Mouse (Mus musculus) midbrain, embryonic 15.5 days (tissue): ENCODE results near the gene Foxd2. TPM values are rescaled to one million over a fixed set of nuclear protein-coding genes. Genes with fewer than 3 reads are reported as not detected.

Experiments
- ATAC-seq: fragments of 200-750 bp; cut with Nextera tagmentation; replicated peaks from 2 replicates; pipeline ENCODE4 v1.8.0; 2017; ENCODE audit warnings: moderate TSS enrichment
- H3K27ac ChIP-seq: fragments of 300-500 bp; sonication (generic); 2 replicates; pipeline ENCODE4 v1.5.1; 2015; ENCODE audit warnings: mild to moderate bottlenecking, inconsistent platforms
- H3K27me3 ChIP-seq: fragments of 300-500 bp; sonication (generic); replicated peaks from 2 replicates; pipeline ENCODE4 v1.6.1; 2015; ENCODE audit warnings: inconsistent platforms
- H3K36me3 ChIP-seq: fragments of 300-500 bp; sonication (generic); replicated peaks from 2 replicates; pipeline ENCODE4 v1.6.1; 2015; ENCODE audit warnings: inconsistent platforms
- H3K4me1 ChIP-seq: fragments of 300-500 bp; sonication (generic); 2 replicates; pipeline ENCODE4 v1.6.1; 2015; ENCODE audit warnings: inconsistent platforms
- H3K4me2 ChIP-seq: fragments of 300-500 bp; sonication (generic); 2 replicates; pipeline ENCODE4 v1.6.1; 2015; ENCODE audit warnings: inconsistent platforms, mild to moderate bottlenecking, moderate library complexity
- H3K4me3 ChIP-seq: fragments of 300-500 bp; sonication (generic); 2 replicates; pipeline ENCODE4 v1.5.1; 2015; ENCODE audit warnings: mild to moderate bottlenecking, inconsistent platforms
- H3K9ac ChIP-seq: fragments of 300-500 bp; sonication (generic); 2 replicates; pipeline ENCODE4 v1.6.1; 2015; ENCODE audit warnings: mild to moderate bottlenecking, inconsistent platforms
- H3K9me3 ChIP-seq: fragments of 300-500 bp; sonication (generic); 2 replicates; pipeline ENCODE4 v1.6.1; 2016; ENCODE audit warnings: inconsistent platforms
- WGBS: fragments of 180-500 bp; shearing (Covaris S2); methylation state at CpG from one replicate; pipeline ENCODE4 v1.1.7; 2015; ENCODE audit warnings: mixed read lengths; 5-methylcytosine and 5-hydroxymethylcytosine counted together
- polyA plus RNA-seq: library from polyadenylated mRNA; unstranded; fragments of >200 nt; fragmentation: Nextera tagmentation; extraction: Ambion mirVana; gene quantifications from 2 replicates; pipeline ENCODE4 v1.2.1, GENCODE M21; 2015

The Foxd2 gene
- polyA plus RNA-seq, 1 experiment from 2014 or later, result 0.46 TPM

DNA sequence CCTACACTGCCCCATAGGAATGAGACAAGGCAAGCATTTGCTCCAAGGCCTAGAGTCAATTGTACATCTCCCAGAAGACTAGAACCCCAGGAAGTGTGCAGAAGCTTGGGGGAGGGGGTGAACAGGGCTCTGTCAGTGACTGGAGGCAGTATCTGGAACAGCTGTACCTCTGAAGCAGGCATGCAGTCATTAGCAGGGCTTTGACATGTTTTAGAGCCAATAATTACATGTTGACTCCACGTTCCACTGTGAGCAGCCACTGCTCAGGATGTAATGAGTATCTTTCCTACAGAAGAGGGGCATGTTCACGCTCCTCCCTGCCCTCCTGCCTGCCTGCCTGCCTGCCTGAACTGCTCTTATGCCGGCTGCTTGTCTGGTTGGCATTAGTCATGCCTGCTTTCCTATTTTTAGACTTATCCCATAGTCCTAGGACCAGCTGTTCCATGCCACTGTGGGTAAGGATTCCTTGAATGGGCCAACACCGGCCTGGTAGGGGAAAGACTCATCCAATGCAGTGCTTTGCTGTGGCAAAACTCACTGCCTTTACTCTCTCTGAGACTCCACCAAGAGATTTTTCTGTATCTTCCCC, 28.9 kb upstream of the Foxd2 start:
- no peak overlapping the region for H3K4me3 ChIP-seq
- H3K4me2 ChIP-seq, result no peak overlapping the region
- WGBS, result 52% methylated on average over 4 of the region's 4 CpGs
- no peak overlapping the region for H3K27ac ChIP-seq
- H3K9me3 ChIP-seq, result no peaks in the 10 kb centered on the region
- no peak for ATAC-seq
- H3K4me1 ChIP-seq, result no peaks in the 10 kb centered on the region
- H3K9ac ChIP-seq, result no peak overlapping the region
- H3K27me3 ChIP-seq, result 0 out of 2 replicates have a peak, but pooled peaks cover 3% of the 10 kb centered on the region
- H3K36me3 ChIP-seq, result no peaks in the 10 kb centered on the region

DNA sequence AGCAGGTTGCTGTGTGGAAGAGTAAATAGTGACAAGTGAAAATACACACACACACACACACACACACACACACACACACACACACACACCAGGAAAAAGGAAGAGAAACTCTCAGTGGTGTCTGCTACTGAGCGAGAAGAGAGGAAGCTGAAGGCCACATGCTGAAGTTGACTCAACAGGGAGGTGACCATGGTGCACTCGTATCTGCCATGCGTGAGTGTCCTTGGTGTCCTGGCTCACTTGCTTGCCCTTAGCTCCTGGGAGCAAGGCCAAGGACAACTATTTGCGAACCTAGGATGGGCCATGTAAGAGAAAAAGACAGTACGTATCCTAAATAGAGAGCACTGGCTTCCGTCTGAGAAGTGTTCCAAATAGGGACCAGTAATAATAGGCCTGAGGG, 25.5 kb upstream of the Foxd2 start:
- H3K27ac ChIP-seq, result no peak overlapping the region
- no peak for ATAC-seq
- H3K4me2 ChIP-seq, result no peak overlapping the region
- 86% methylated on average over 6 of the region's 6 CpGs for WGBS
- H3K9me3 ChIP-seq, result no peaks in the 10 kb centered on the region
- peaks cover 7% of the 10 kb centered on the region for H3K27me3 ChIP-seq
- no peaks in the 10 kb centered on the region for H3K36me3 ChIP-seq
- no peak overlapping the region for H3K4me3 ChIP-seq
- H3K4me1 ChIP-seq, result no peaks in the 10 kb centered on the region
- H3K9ac ChIP-seq, result no peak overlapping the region

DNA sequence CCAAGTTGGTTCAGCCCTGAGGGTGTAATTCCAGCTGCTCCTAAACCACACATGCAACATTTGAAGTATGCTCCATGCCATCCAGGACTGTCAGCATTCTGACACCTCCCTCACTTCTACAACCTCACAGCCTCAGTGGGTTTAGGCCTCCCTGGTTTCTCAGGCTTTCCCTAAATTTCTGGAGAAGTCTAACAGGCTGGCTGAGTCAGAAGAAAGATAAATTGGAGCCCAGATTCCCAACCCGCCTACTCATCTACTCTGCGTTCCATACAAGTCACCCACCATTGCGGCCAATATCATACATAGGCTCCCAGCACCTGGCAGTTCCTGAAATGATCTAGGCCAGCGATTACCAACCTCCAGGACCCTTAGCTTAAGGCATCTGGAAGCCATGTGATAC, 24.1 kb upstream of the Foxd2 start:
- Histone ChIP-seq H3K36me3 (no peaks in the 10 kb centered on the region), H3K27me3 (peaks cover 17% of the 10 kb centered on the region), H3K4me1 (no peaks in the 10 kb centered on the region), H3K27ac (no peak overlapping the region), H3K9me3 (no peaks in the 10 kb centered on the region), H3K9ac (no peak overlapping the region), H3K4me2 (no peak overlapping the region), H3K4me3 (no peak overlapping the region)
- 86% methylated on average over 4 of the region's 4 CpGs for WGBS
- ATAC-seq, result no peak

DNA sequence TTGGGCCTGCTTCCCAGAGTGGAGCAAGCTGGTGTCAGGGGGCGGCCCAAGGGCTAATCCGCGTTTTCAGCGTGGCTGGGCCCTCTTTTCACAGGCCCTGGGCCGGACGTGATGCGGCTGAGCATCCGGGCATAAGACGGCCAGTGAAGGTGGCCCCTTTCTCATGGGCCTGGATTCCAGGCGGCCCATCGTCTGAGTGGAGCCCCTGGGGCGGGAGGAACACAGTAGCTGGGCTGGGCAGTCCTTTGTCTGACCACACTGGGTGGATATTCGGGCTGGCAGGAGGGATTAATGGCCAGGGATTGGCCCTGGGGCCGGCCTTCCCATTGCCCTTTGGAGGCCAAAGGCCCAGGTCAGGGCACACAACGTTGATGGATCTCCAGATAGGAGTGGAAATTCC, 20.5 kb upstream of the Foxd2 start:
- whole genome bisulfite sequencing, result 13% methylated on average over 15 of the region's 15 CpGs

DNA sequence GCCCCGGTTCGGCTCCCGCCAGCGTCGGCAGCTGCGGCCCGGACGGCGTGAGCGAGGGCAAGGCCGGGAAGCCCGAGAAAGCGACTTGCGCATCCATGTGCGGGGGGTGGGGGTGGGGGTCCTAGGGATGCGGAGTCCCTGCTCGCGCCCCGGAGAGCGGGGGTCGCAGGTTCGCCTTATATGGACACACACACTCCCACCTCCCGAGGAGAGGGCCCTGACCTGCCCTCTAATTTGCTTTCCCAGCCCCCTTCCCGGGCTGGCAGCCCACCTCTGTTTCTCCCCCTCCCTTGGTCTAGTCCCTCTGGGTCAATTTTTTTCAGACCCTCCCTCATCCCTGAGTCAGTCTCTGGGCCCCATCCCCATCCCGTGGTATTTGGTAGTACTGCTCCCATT, 17.2 kb upstream of the Foxd2 start, which contains the start of gene Foxe3:
Gene Foxe3 (minus strand): TSS at position 97 of the 396 bp plus-strand sequence.
- no peaks in the 10 kb centered on the region for H3K9me3 ChIP-seq
- no peak within 1 kb of the TSS for H3K27ac ChIP-seq
- peaks cover 12% of the 10 kb centered on the region for H3K4me1 ChIP-seq
- H3K4me3 ChIP-seq, result peak within 1 kb of the TSS; percentile 40
- peak within 1 kb of the TSS; percentile 66 for H3K4me2 ChIP-seq
- H3K9ac ChIP-seq, result peak within 1 kb of the TSS; percentile 15; the same call in 1 of the 2 replicates
- WGBS, result 1% methylated on average over 25 of the region's 25 CpGs
- peaks cover 82% of the 10 kb centered on the region for H3K27me3 ChIP-seq
- ATAC-seq, result no peak
- no peaks in the 10 kb centered on the region for H3K36me3 ChIP-seq

More for the DNA sequence above, 20.5 kb upstream of the Foxd2 start:
- Histone ChIP-seq H3K9ac (no peak overlapping the region), H3K9me3 (no peaks in the 10 kb centered on the region), H3K4me3 (no peak overlapping the region), H3K27ac (no peak overlapping the region), H3K27me3 (peaks cover 53% of the 10 kb centered on the region), H3K36me3 (no peaks in the 10 kb centered on the region), H3K4me2 (no peak overlapping the region), H3K4me1 (peaks cover 12% of the 10 kb centered on the region)
- ATAC-seq, result no peak; the same call in 1 of the 2 replicates

DNA sequence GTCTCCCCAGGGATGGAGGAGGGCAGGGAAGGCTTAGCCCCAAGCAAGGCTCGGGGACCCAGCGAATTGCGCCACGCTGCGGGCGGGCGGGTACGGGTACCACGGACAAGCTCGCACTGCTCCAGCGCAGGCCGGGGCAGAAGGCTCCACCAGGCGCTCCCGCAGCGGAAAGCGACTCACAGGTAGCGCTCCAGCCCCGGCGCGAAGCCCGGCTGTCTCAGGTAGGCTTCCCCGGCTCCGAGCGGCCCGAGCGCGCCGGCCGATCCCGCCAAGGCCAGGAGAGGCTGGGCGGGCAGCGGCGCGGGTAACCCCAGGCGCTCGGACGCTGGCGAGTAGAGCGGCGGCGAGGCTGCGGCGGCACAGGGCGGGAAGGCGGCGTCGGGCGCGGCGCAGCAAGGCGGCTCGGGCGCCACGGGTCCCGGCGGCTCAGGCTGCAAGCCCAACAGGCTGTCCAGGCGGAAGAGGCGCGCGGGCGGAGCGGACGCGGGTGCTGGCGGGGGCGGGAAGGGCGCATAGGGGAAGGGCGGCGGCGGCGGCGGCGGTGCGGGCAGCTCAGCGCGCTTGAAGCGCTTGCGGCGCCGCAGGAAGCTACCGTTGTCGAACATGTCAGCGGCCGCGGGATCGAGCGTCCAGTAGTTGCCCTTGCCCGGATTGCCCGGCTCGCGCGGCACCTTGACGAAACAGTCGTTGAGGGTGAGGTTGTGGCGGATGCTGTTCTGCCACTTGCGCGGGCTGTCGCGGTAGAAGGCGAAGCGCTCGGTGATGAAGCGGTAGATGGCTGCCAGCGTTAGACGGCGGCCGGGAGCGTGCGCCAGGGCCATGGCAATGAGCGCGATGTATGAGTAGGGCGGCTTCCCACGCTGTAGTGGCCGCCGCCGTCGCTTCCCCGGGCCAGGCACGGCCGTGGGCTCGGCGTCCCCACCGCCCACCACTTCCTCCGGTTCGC, 16.6 kb upstream of the Foxd2 start:
- peak overlapping the region; percentile 15; the same call in 1 of the 2 replicates for H3K9ac ChIP-seq
- H3K27me3 ChIP-seq, result peaks cover 84% of the 10 kb centered on the region
- H3K4me2 ChIP-seq, result peak overlapping the region; percentile 66
- no peaks in the 10 kb centered on the region for H3K9me3 ChIP-seq
- H3K4me1 ChIP-seq, result peaks cover 12% of the 10 kb centered on the region
- H3K27ac ChIP-seq, result no peak overlapping the region
- H3K36me3 ChIP-seq, result no peaks in the 10 kb centered on the region
- WGBS, result under 1% methylated on average over 118 of the region's 125 CpGs
- peak; percentile 71 for ATAC-seq
- peak overlapping the region; percentile 40 for H3K4me3 ChIP-seq

DNA sequence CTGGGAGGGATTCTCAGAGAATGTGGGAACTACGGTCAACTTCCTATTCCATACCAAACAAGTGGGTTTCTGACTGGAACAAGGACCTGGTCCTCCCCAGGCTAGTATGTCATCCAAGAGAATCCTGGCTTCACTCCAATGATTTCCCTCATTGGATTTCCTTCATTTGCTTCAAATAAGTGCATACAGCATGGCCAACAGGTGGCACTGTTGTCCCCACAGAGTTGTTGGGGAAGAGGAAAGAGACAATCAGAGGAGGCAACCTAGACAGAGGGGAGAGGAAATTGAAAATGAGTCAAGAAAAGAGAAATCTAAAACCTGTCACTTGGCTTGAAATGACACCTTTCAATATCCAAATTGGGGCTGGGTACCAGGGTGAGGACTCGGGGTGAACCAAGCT, 8.4 kb upstream of the Foxd2 start:
- ATAC-seq, result no peak
- 48% methylated on average over 2 of the region's 2 CpGs for WGBS
- no peak overlapping the region for H3K9ac ChIP-seq

DNA sequence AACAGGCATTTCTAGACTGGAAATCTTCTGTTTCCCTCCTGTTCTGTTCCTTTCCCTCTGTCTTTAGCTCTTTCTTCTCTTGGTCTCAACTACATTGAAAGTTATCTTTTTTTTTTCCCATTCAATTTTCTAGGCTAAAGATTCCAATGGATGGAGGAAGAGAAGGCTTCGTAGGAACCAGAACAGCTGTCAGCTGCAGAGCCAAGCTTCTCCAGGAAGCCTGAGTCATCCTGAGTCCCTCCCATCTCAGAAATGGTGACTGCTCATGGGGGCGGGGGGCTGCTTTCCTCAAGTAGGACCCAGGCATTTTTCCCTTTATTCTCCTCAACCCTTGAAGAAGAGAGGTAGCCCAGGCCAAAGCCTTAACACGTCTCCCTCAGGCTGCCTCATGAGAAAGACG, 7.4 kb upstream of the Foxd2 start:
- no peak overlapping the region for H3K4me3 ChIP-seq
- H3K4me1 ChIP-seq, result no peaks in the 10 kb centered on the region
- no peak overlapping the region for H3K27ac ChIP-seq
- no peak for ATAC-seq
- H3K9me3 ChIP-seq, result no peaks in the 10 kb centered on the region
- no peaks in the 10 kb centered on the region for H3K36me3 ChIP-seq
- peaks cover 79% of the 10 kb centered on the region for H3K27me3 ChIP-seq
- WGBS, result 37% methylated on average over 4 of the region's 4 CpGs
- no peak overlapping the region for H3K9ac ChIP-seq
- no peak overlapping the region for H3K4me2 ChIP-seq

More for the DNA sequence above, 8.4 kb upstream of the Foxd2 start:
- Histone ChIP-seq H3K27ac (no peak overlapping the region), H3K27me3 (peaks cover 78% of the 10 kb centered on the region), H3K4me1 (no peaks in the 10 kb centered on the region), H3K4me3 (no peak overlapping the region), H3K9me3 (no peaks in the 10 kb centered on the region), H3K4me2 (no peak overlapping the region), H3K36me3 (no peaks in the 10 kb centered on the region)

DNA sequence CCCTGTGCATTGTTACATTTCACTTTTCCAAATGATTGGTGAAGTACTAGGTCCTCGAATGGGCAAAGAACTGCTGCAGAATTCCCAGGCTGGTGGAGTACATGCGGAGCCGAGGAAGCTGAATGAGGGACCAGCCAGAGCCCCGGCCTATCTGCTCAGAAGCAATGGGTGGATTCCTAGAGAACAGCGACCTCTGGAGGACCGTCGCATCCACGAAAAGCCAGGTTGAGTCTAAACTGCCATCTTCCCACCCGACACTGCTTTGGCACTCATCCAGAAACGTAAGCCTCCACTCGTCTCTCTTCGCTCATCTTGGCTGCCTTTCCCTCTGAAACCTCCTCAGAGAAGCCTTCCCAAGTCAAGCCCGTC, 4.9 kb upstream of the Foxd2 start:
- Histone ChIP-seq H3K9me3 (no peaks in the 10 kb centered on the region), H3K27me3 (peaks cover 90% of the 10 kb centered on the region), H3K4me3 (no peak overlapping the region), H3K4me1 (peaks cover 9% of the 10 kb centered on the region), H3K4me2 (no peak overlapping the region), H3K36me3 (no peaks in the 10 kb centered on the region), H3K9ac (no peak overlapping the region), H3K27ac (no peak overlapping the region)
- 0 out of 2 replicates have a peak, but pooled peaks have one; percentile 6 for ATAC-seq
- 2% methylated on average over 13 of the region's 13 CpGs for WGBS

DNA sequence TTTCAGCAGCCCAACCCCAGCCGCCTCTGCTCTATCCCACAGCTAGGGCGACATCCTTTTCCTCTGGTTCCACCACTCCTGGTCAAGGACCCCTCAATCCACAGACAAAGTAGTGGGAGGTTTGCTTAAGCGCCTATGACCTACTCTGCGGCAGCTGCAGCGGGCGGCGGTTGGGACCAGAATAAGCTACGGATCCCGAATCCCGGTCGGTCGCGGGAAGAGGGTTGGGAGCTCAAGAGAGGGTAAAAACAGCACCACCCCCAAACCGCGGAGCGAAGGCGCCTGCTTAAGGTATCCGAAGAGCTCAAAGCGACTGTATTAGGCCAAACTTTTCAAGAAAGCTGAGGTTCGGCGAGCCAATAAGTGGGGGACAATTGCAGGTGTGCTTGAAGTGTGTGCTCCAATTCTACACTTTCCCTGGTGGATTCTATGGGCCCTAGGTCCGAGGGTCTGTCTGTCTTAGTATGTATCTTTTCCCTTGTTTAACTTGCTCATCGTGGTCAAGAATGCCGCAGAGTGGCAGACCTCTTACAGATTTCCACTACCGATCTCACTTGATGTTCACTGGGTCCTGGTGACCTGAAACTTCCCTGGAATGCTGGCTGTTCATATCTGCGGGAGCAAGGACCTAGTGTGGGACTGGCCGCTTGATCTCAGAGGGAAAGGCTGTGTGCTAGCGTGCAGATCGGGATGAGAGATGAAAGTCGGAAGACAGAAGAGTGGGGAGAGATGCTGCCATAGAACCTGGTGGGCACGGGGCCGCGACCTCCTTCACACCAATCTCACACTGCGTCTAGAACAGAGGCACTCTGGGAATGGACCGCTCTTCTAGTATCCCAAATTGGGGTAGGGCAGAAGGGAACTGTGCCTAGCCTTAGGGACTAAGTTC, 4.3 kb upstream of the Foxd2 start:
- 0 out of 2 replicates have a peak, but pooled peaks have one; percentile 22 for ATAC-seq

DNA sequence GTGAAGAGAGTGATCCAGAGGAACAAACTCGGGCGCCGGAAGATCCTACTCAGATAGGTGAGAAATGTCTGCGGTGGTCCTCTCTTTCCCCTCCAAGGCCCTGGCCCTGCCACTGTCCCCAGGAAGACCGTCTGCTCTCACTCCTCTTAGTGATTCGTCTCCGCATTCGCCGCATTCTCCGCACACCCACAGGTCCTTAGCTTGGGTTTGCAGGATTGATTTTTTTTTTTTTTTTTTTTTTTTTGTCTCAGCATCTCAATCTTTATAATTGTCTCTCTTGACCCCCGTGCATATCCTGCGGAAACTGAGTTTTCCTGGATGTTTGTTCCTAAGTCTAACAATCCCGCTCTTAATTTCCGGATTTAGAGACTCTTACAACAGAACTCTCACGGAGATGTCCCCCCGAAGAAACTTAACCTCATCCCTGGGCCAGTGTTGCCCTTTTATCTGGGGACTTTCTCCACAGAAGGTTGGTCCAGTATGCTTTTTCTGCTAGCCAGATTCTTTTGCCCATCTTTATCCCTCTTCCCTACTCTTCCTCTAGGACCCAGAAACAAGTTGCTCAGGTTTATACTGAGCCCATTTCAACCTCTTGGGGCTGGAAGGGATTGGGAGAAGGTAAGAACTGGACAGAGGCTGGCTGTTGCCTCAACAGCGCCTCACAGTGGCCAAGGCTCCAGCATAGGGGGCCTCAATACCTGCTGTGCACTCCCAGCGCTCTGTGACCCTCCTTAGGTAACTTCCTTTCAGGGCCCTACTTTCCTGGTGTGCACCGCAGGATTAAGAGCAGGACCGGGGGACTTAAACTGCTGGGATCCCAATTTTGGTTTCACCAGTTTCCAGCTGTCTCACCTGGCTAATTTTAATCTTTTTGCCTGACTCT, 1.2 kb upstream of the Foxd2 start:
- H3K4me1 ChIP-seq, result peaks cover 24% of the 10 kb centered on the region
- H3K4me3 ChIP-seq, result peak overlapping the region; percentile 30
- H3K4me2 ChIP-seq, result peak overlapping the region; percentile 52
- no peak overlapping the region for H3K27ac ChIP-seq
- no peaks in the 10 kb centered on the region for H3K9me3 ChIP-seq
- 1% methylated on average over 20 of the region's 20 CpGs for WGBS
- ATAC-seq, result no peak
- no peak overlapping the region for H3K9ac ChIP-seq
- H3K27me3 ChIP-seq, result peaks cover 95% of the 10 kb centered on the region
- no peaks in the 10 kb centered on the region for H3K36me3 ChIP-seq

More for the DNA sequence above, 4.3 kb upstream of the Foxd2 start:
- Histone ChIP-seq H3K36me3 (no peaks in the 10 kb centered on the region), H3K4me2 (no peak overlapping the region), H3K4me3 (no peak overlapping the region), H3K4me1 (peaks cover 15% of the 10 kb centered on the region), H3K9ac (no peak overlapping the region), H3K9me3 (no peaks in the 10 kb centered on the region), H3K27ac (no peak overlapping the region), H3K27me3 (peaks cover 91% of the 10 kb centered on the region)
- 2% methylated on average over 35 of the region's 35 CpGs for WGBS
